22 mouse cellular contexts compared by ENCODE assay signal in genomic region chr11:34040061-34040460, GRCm38 (mm10). TPM values are rescaled to one million over a fixed set of nuclear protein-coding genes. Genes with fewer than 3 reads are reported as not detected.
"Had no signal": no experiment of that assay in that cellular context is flagged by ENCODE, and none has a peak within 500 bp of the region (broad histone marks: within the 10 kb centered on the region; RNA-seq: fewer than 3 reads in every experiment).

No protein-coding gene starts in this region.

- H3K27ac ChIP-seq: kidney, postnatal 0 days; limb, embryonic 10.5 days; limb, embryonic 13.5 days; liver, embryonic 12.5 days; liver, embryonic 15.5 days; lung, embryonic 15.5 days; stomach, postnatal 0 days had no signal

- H3K4me3 ChIP-seq: limb, embryonic 10.5 days; limb, embryonic 13.5 days; liver, embryonic 12.5 days; liver, embryonic 15.5 days; lung, embryonic 15.5 days had no signal

- DNase-seq: kidney, adult 2 months; kidney, postnatal 25 days; liver; lung, adult 18-20 months; lung, postnatal 10 days; lung, postnatal 4 days; midbrain, embryonic 14.5 days; right cerebral cortex, postnatal 4 days; thymus, adult 2 months; thymus, postnatal 14 days; thymus, postnatal 4 days had no signal

RNA-seq across cellular contexts. Expression of gene Kcnip1, which starts 47.1 kb away (rescaled TPM):
- total RNA-seq: megakaryocyte progenitor cell, adult 5-6 weeks; megakaryocyte-erythroid progenitor cell, adult 5-6 weeks had no signal

RNA-seq across cellular contexts. Expression of gene 4930469K13Rik, which starts 58.3 kb away (rescaled TPM):
- total RNA-seq: layer of hippocampus, adult 8-10 months; layer of hippocampus, postnatal 10 days; megakaryocyte progenitor cell, adult 5-6 weeks; megakaryocyte-erythroid progenitor cell, adult 5-6 weeks had no signal
